Mouse (Mus musculus) ES-Bruce4 (cell line): ENCODE results near the gene Snx1.

Experiments
- CTCF ChIP-seq: IDR thresholded peaks from one replicate; pipeline ENCODE4 v1.8.1; 2011; ENCODE audit warnings: low read depth, low read length
- POLR2A ChIP-seq: IDR thresholded peaks from one replicate; pipeline ENCODE4 v1.8.1; 2011; ENCODE audit warnings: low read length; ENCODE audit not compliant: insufficient read depth

- no peak for TF ChIP-seq CTCF
- no peak for TF ChIP-seq POLR2A
Observed at GRCm38 (mm10) chr9:66081999-66082398, 44.4 kb downstream of the Snx1 start.
